Mouse (Mus musculus): ENCODE data around the gene Ahnak2.

DNA sequence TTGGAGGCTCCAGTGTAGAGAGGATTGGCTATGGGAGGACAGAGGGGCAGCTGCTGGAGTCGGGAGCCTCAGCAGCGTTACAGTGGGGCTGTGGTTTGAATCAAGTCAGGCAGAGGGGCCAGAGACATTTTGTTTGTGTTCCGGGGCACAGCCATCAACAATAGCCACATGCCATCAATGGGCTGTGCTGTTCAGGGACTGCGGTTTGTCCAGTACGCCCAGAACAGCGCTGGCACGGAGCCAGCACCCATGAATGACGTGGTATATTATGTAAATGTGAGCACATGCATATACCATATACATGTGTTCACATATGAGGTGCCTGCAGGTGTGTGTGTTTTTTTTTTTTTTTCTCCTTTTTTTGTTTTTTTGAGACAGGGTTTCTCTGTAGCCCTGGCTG, 74.7 kb downstream of the Ahnak2 start:
- TF ChIP-seq CTCF (IDR thresholded peaks at IDR 0.05; ENCODE audit: extremely low read depth, insufficient read depth, insufficient read length, insufficient replicate concordance) (no peak), POLR2A (IDR thresholded peaks at IDR 0.05; ENCODE audit: low read depth, low read length) (no peak)

All from spleen, adult 2 months (tissue).